Mouse (Mus musculus) macrophage (primary cell): ENCODE measurements around the gene Spopl. TPM values are rescaled to one million over a fixed set of nuclear protein-coding genes. Genes with fewer than 3 reads are reported as not detected.
A peak's percentile ranks its signal among the peaks of the same experiment; 100 is the strongest.
"Not testable (repeated sequence)": the region's sequence is repeated elsewhere in the genome, so short reads cannot be mapped to it uniquely, and the experiment has no call there.

Experiments
- H3K27ac ChIP-seq: fragments of 350-480 bp; formaldehyde crosslinking; 2 replicates; pipeline ENCODE4 v1.9.0; 2021
- H3K36me3 ChIP-seq: fragments of 350-480 bp; formaldehyde crosslinking; 2 replicates; pipeline ENCODE4 v1.9.0; 2021; ENCODE audit errors: inconsistent target
- H3K4me3 ChIP-seq: fragments of 350-480 bp; formaldehyde crosslinking; 2 replicates; pipeline ENCODE4 v1.9.0; 2021; ENCODE audit errors: inconsistent target
- H3K79me2 ChIP-seq: fragments of 350-480 bp; formaldehyde crosslinking; 2 replicates; pipeline ENCODE4 v1.9.0; 2021; ENCODE audit errors: inconsistent target
- WGBS: methylation state at CpG from one replicate; pipeline ENCODE4 v1.1.7; 2026; ENCODE audit warnings: inconsistent platforms; ENCODE audit not compliant: missing documents; 5-methylcytosine and 5-hydroxymethylcytosine counted together
- polyA plus RNA-seq: library from polyadenylated mRNA; stranded (reverse); fragments of 250-400 nt; gene quantifications from 3 replicates; pipeline ENCODE4 v1.2.4, GENCODE M21; 2018; ENCODE audit warnings: inconsistent platforms
- total RNA-seq, 78 experiments: library from RNA; depleted of rRNA; stranded (reverse); fragments of 250-400 nt; gene quantifications; 1 replicate in 9 of 78; 2 replicates in 24 of 78; 3 replicates in 43 of 78; 4 replicates in 2 of 78; pipeline ENCODE4 v1.2.4; 2018; ENCODE audit warnings: inconsistent platforms in 56 of 78

Spopl gene
- total RNA-seq (2018; cell fraction: chromatin; rRNA removed) = 100 to 1,000 TPM in 23 of 26 experiments, 10 to 100 TPM in 3; 64.0 to 241 (median 181) TPM
- total RNA-seq (2018; cell fraction: cytosol; rRNA removed) = 10 to 100 TPM; 12.7 to 21.7 (median 15.6) TPM
- 100 to 1,000 TPM in 11 of 26 experiments, 10 to 100 TPM in 15; 43.5 to 153 (median 92.4) TPM for total RNA-seq (2018; cell fraction: nucleus; rRNA removed)
- polyA plus RNA-seq = 9.2 to 11.9 TPM (median 9.9 TPM) in 3 replicates

GRCm38 (mm10) chr2:23571302-23572156 is at the start of gene Spopl:
Gene Spopl, minus strand, starts transcription at chr2:23572106.
- H3K27ac ChIP-seq = peak within 1 kb of the TSS; percentile 51
- peaks cover 50% of the 10 kb centered on the region for H3K79me2 ChIP-seq
- WGBS = 2% methylated on average over 55 of the region's 58 CpGs
- H3K4me3 ChIP-seq = peak within 1 kb of the TSS; percentile 91
- no peaks in the 10 kb centered on the region for H3K36me3 ChIP-seq

- Histone ChIP-seq H3K27ac (no peak overlapping the region), H3K79me2 (no peaks in the 10 kb centered on the region), H3K36me3 (no peaks in the 10 kb centered on the region), H3K4me3 (no peak overlapping the region)
These were observed 48.2 kb upstream of the Spopl start for GRCm38 (mm10) chr2:23620128-23620527.

DNA sequence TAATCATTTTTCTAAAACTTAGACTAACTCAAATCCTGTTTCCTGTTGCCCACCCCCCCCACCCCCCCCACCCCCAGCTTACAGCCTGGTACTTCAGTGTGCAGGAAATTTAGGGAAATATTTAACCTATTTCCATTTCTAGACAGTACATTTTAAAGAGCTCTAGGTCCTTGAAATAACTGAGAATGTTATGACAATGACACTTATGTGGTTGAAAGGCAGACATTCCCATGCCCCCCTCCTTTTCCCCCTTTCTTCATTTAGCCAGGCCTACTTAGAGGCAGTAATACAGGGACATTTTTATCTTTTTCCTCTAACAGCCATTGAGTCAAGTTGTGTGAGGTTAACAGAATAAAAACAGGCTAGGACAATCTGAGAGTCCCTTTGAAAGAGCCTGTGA is 46.1 kb upstream of the Spopl start:
- H3K36me3 ChIP-seq = no peaks in the 10 kb centered on the region
- no peaks in the 10 kb centered on the region for H3K79me2 ChIP-seq
- H3K27ac ChIP-seq = no peak overlapping the region
- H3K4me3 ChIP-seq = no peak overlapping the region

GRCm38 (mm10) chr2:23605391-23605790 is 33.5 kb upstream of the Spopl start:
- Histone ChIP-seq H3K27ac (no peak overlapping the region), H3K36me3 (no peaks in the 10 kb centered on the region), H3K79me2 (no peaks in the 10 kb centered on the region), H3K4me3 (no peak overlapping the region)

GRCm38 (mm10) chr2:23588769-23589168 is 16.9 kb upstream of the Spopl start:
- H3K4me3 ChIP-seq = no peak overlapping the region
- 38% methylated on average over 2 of the region's 2 CpGs for WGBS
- H3K79me2 ChIP-seq = no peaks in the 10 kb centered on the region
- H3K27ac ChIP-seq = no peak overlapping the region
- no peaks in the 10 kb centered on the region for H3K36me3 ChIP-seq

- H3K27ac ChIP-seq, H3K36me3 ChIP-seq: not testable (repeated sequence)
- Histone ChIP-seq H3K4me3 (peak overlapping the region; percentile 91), H3K79me2 (peaks cover 44% of the 10 kb centered on the region)
- WGBS = 18% methylated on average over 4 of the region's 4 CpGs
These were observed 239 bp upstream of the Spopl start for GRCm38 (mm10) chr2:23572157-23572532.

- 82% methylated on average over 4 of the region's 4 CpGs for WGBS
- Histone ChIP-seq H3K4me3 (peak overlapping the region; percentile 91), H3K36me3 (no peaks in the 10 kb centered on the region), H3K79me2 (peaks cover 60% of the 10 kb centered on the region), H3K27ac (no peak overlapping the region)
These were observed 1.3 kb downstream of the Spopl start for GRCm38 (mm10) chr2:23570563-23570962.

GRCm38 (mm10) chr2:23568775-23569174 is 3.1 kb downstream of the Spopl start:
- Histone ChIP-seq H3K79me2 (peaks cover 78% of the 10 kb centered on the region), H3K27ac (no peak overlapping the region), H3K4me3 (no peak overlapping the region), H3K36me3 (no peaks in the 10 kb centered on the region)
- 100% methylated on average over 1 of the region's 1 CpGs for WGBS

DNA sequence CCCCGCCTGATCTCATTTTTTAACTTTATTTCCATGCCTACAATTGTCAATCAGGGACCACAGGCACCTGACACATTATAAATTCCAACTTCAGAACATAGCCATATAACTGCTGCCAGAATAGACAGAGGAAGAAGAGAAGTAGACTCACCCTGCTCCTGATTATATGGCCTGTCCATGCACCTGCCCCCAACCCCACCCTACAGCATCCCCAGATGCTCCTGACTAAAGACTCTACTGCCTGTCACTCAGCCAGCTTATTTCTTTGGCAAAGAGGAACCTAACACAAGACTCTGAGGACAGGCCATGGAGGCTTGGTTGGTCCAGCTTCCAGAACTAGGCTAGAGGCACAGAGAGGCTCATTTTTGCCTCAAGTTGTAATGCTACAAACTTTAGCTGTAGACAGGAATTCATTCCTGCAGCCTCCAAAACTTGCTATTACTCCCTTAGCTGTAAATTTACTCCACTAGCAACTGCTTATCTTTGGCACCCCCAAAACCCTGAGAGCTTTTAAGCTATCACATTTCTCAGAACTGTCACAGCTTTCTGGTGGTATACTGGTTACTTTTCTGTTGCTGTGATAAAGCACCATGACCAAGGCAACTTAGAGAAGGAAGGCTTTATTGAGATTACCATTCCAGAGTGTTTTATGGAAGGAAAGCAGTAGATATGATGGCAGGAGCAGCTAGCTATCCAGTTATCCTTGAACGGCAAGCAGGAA is 6.7 kb downstream of the Spopl start:
- 88% methylated on average over 2 of the region's 2 CpGs for WGBS
- no peak overlapping the region for H3K4me3 ChIP-seq
- no peak overlapping the region for H3K27ac ChIP-seq
- H3K79me2 ChIP-seq = peaks cover 100% of the 10 kb centered on the region
- no peaks in the 10 kb centered on the region for H3K36me3 ChIP-seq

- no peaks in the 10 kb centered on the region for H3K36me3 ChIP-seq
- H3K79me2 ChIP-seq = peaks cover 100% of the 10 kb centered on the region
- whole genome bisulfite sequencing = 84% methylated on average over 2 of the region's 3 CpGs
- no peak overlapping the region for H3K27ac ChIP-seq
- no peak overlapping the region for H3K4me3 ChIP-seq
These were observed 9.0 kb downstream of the Spopl start for GRCm38 (mm10) chr2:23562898-23563297.

GRCm38 (mm10) chr2:23559186-23559585 is 12.7 kb downstream of the Spopl start:
- Histone ChIP-seq H3K79me2 (peaks cover 84% of the 10 kb centered on the region), H3K4me3 (no peak overlapping the region), H3K36me3 (no peaks in the 10 kb centered on the region), H3K27ac (no peak overlapping the region)
- 94% methylated on average over 2 of the region's 2 CpGs for WGBS

GRCm38 (mm10) chr2:23551235-23551634 is 20.7 kb downstream of the Spopl start:
- Histone ChIP-seq H3K4me3 (no peak overlapping the region), H3K79me2 (peaks cover 67% of the 10 kb centered on the region), H3K36me3 (no peaks in the 10 kb centered on the region), H3K27ac (no peak overlapping the region)
- WGBS = 100% methylated on average over 1 of the region's 1 CpGs

- 92% methylated on average over 1 of the region's 1 CpGs for WGBS
- H3K79me2 ChIP-seq = peaks cover 68% of the 10 kb centered on the region
- no peak overlapping the region for H3K27ac ChIP-seq
- H3K36me3 ChIP-seq = no peaks in the 10 kb centered on the region
- H3K4me3 ChIP-seq = no peak overlapping the region
These were observed 24.7 kb downstream of the Spopl start for GRCm38 (mm10) chr2:23547220-23547619.

DNA sequence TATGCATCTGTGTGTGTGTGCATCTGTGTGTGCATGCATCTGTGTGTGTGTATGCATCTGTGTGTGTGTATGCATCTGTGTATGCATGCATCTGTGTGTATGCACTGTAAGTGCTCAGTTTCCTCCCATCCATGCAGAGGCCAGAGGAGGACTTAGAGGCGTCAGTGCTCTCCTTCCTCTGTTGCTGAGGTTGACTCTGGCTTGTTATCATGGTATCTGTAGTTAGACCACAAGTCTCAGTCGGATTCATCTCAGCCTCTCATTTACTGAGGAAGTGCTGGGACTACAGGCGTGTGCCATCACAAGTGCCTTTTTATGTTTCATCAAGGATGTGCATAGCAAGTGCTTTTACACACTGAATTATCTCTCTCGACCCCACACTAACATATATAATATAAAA is 31.9 kb downstream of the Spopl start:
- WGBS = 87% methylated on average over 4 of the region's 4 CpGs
- no peak overlapping the region for H3K4me3 ChIP-seq
- H3K27ac ChIP-seq = no peak overlapping the region
- H3K79me2 ChIP-seq = peaks cover under 1% of the 10 kb centered on the region; the same call in 1 of the 2 replicates
- H3K36me3 ChIP-seq = peaks cover 13% of the 10 kb centered on the region; the same call in 1 of the 2 replicates

DNA sequence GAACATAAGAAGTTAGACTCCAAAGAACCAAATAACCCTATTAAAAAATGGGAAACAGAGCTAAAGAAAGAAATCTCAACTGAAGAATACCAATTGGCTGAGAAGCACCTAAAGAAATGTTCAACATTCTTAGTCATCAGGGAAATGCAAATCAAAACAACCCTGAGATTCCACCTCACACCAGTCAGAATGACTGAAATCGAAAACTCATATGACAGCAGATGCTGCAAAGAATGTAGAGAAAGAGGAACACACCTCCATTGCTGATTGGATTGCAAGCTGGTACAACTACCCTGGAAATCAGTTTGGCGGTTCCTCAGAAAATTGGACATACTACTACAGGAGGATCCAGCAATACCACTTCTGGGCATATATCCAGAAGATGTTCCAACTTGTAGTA is 44.2 kb downstream of the Spopl start:
- not testable (repeated sequence) for H3K27ac ChIP-seq, H3K4me3 ChIP-seq, H3K79me2 ChIP-seq
- 95% methylated on average over 2 of the region's 2 CpGs for WGBS
- peaks cover 48% of the 10 kb centered on the region for H3K36me3 ChIP-seq
